Mouse (Mus musculus): ENCODE data around the gene Kcnt1. TPM values are rescaled to one million over a fixed set of nuclear protein-coding genes. Genes with fewer than 3 reads are reported as not detected.

The Kcnt1 gene
- total and polyA plus RNA-seq, 3 experiments: 0.04 TPM; not detected in 2

DNA sequence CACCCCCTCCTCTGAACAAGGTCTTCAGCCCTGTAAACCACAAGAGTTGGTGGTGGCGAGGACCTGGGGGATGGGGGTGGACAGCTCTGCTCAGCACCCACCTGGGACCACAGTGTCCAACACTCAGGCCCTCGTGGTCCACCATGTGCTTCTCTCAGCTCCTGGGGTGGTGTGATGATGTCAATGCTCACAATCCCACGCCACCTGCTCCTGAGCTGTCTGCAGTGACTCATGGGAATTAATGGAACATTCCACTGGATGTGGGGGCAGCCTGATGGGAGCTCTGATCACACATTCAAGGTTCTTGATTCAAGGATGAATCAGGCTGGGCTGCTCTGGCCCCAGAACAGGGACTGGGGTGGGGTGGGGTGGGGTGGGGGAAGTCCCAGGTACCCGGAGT, 21.4 kb upstream of the Kcnt1 start:
- Histone ChIP-seq H3K36me3 (replicated peaks in 1 of 2; ENCODE audit: control insufficient read depth in 1 of 2, insufficient read depth in 1 of 2, low read length in 1 of 2) (no peaks in the 10 kb centered on the region), H3K79me2 (replicated peaks; ENCODE audit: control insufficient read depth, extremely low read depth, insufficient read depth, poor library complexity, severe bottlenecking) (no peaks in the 10 kb centered on the region), H3K4me2 (ENCODE audit: insufficient read depth, low read depth, poor library complexity, severe bottlenecking) (no peak overlapping the region), H3K4me1 (ENCODE audit: control insufficient read depth in 1 of 2, insufficient read depth in 2 of 2) (peaks cover 6 to 16% of the 10 kb centered on the region in 2 experiments; a peak in 3 of 4 replicates), H3K4me3 (replicated peaks in 1 of 3; ENCODE audit: low read depth in 2 of 3, low read length in 2 of 3, poor library complexity in 1 of 3) (no peak overlapping the region), H3K27me3 (replicated peaks) (peaks cover 48% of the 10 kb centered on the region), H3K9me3 (replicated peaks; ENCODE audit: low read length) (no peaks in the 10 kb centered on the region), H3K27ac (ENCODE audit: insufficient read depth, low read depth) (no peak overlapping the region), H3K9ac (ENCODE audit: insufficient read depth, low read depth) (no peak overlapping the region)
- no peak for TF ChIP-seq JUN (IDR thresholded peaks at IDR 0.05; ENCODE audit: insufficient read depth, low read depth, low read length)
- TF ChIP-seq TCF12 (IDR thresholded peaks at IDR 0.05; ENCODE audit: low read depth, low read length): no peak
- no peak for TF ChIP-seq USF1 (IDR thresholded peaks at IDR 0.05; ENCODE audit: low read depth, low read length)
- TF ChIP-seq CHD2 (IDR thresholded peaks at IDR 0.05; ENCODE audit: low read length): no peak
- no peak for TF ChIP-seq RCOR1 (conservative IDR thresholded peaks at IDR 0.05; ENCODE audit: low read depth, low read length)
- no peak for TF ChIP-seq RAD21 (IDR thresholded peaks at IDR 0.05; ENCODE audit: low read depth, low read length)
- no peak for TF ChIP-seq BHLHE40 (IDR thresholded peaks at IDR 0.05; ENCODE audit: low read depth, low read length)
- TF ChIP-seq IRF4 (IDR thresholded peaks at IDR 0.05; ENCODE audit: low read depth, low read length): no peak
- no peak for TF ChIP-seq MXI1 (IDR thresholded peaks at IDR 0.05; ENCODE audit: low read depth, low read length)
- DNase-seq (ENCODE audit: extremely low read depth): no peak
- dilution Hi-C loops (cut with MboI; ENCODE audit: extremely low pct_ligation_motif_present, extremely low pct_unique_long_range_greater_than_20kb, low sequenced_read_pairs) (no loop called here), in situ Hi-C loops (cut with MboI; ENCODE audit: low pct_ligation_motif_present, low pct_unique_long_range_greater_than_20kb, low sequenced_read_pairs) (no loop called here)

DNA sequence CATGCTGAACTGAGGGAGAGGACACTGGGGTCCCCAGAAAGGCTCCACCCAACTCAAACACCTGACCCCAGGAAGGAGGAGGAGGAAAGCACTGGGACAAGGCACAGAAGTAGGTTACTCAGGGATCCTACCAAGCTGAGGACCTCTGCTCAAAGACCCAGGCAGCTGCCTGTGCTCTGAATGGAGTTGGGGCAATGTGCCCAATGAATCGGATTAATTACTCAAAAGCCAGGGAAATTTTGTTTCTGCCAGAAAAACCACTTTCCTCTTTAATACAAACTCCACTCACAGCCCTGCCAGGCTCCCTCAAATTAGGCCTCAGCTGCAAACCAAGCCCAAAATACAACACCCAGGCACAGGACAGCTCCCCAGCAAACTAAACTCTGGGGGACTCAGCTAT, 20.8 kb upstream of the Kcnt1 start:
- H3K27me3 ChIP-seq (replicated peaks): peaks cover 52% of the 10 kb centered on the region
- TF ChIP-seq JUND (conservative IDR thresholded peaks at IDR 0.05; ENCODE audit: low read depth, low read length) (no peak), CHD1 (IDR thresholded peaks at IDR 0.05; ENCODE audit: low read depth, low read length) (no peak), POLR2AphosphoS2 (IDR thresholded peaks at IDR 0.05; ENCODE audit: low read depth, low read length) (no peak), ETS1 (conservative IDR thresholded peaks at IDR 0.05; ENCODE audit: low read depth, low read length) (no peak), PAX5 (IDR thresholded peaks at IDR 0.05; ENCODE audit: low read length) (no peak), ZNF384 (IDR thresholded peaks at IDR 0.05; ENCODE audit: low read depth, low read length) (no peak), TBP (conservative IDR thresholded peaks at IDR 0.05; ENCODE audit: low read depth, low read length) (no peak), NELFE (IDR thresholded peaks at IDR 0.05; ENCODE audit: low read depth, low read length) (no peak), NRF1 (IDR thresholded peaks at IDR 0.05; ENCODE audit: low read depth, low read length) (no peak), MAZ (IDR thresholded peaks at IDR 0.05; ENCODE audit: low read depth, low read length) (no peak), GABPA (IDR thresholded peaks at IDR 0.05; ENCODE audit: insufficient replicate concordance, low read depth, low read length) (no peak), MAX (IDR thresholded peaks at IDR 0.05; ENCODE audit: low read length) (no peak), USF2 (conservative IDR thresholded peaks at IDR 0.05; ENCODE audit: low read depth, low read length) (no peak), MXI1 (IDR thresholded peaks at IDR 0.05; ENCODE audit: low read depth, low read length) (no peak), ZKSCAN1 (IDR thresholded peaks at IDR 0.05; ENCODE audit: borderline replicate concordance, low read depth, low read length) (no peak), CTCF (conservative IDR thresholded peaks at IDR 0.05 in 1 of 2, IDR thresholded peaks at IDR 0.05 in 1 of 2; ENCODE audit: low read depth in 2 of 2, low read length in 2 of 2) (no peak), UBTF (IDR thresholded peaks at IDR 0.05; ENCODE audit: low read depth, low read length) (no peak), E2F4 (IDR thresholded peaks at IDR 0.05; ENCODE audit: insufficient replicate concordance, low read depth, low read length) (no peak), HCFC1 (IDR thresholded peaks at IDR 0.05; ENCODE audit: low read depth, low read length) (no peak)
- H3K4me1 ChIP-seq (ENCODE audit: control insufficient read depth in 1 of 2, insufficient read depth in 2 of 2): peaks cover 6 to 16% of the 10 kb centered on the region in 2 experiments; a peak in 3 of 4 replicates
- H3K36me3 ChIP-seq (replicated peaks in 1 of 2; ENCODE audit: control insufficient read depth in 1 of 2, insufficient read depth in 1 of 2, low read length in 1 of 2): no peaks in the 10 kb centered on the region
- H3K4me3 ChIP-seq (replicated peaks in 1 of 3; ENCODE audit: low read depth in 2 of 3, low read length in 2 of 3, poor library complexity in 1 of 3): no peak overlapping the region
- dilution Hi-C loops (cut with MboI; ENCODE audit: extremely low pct_ligation_motif_present, extremely low pct_unique_long_range_greater_than_20kb, low sequenced_read_pairs) (no loop called here), in situ Hi-C loops (cut with MboI; ENCODE audit: low pct_ligation_motif_present, low pct_unique_long_range_greater_than_20kb, low sequenced_read_pairs) (no loop called here)
- H3K9me3 ChIP-seq (replicated peaks; ENCODE audit: low read length): no peaks in the 10 kb centered on the region
- H3K9ac ChIP-seq (ENCODE audit: insufficient read depth, low read depth): no peak overlapping the region
- no peak for DNase-seq (ENCODE audit: extremely low read depth)
- H3K79me2 ChIP-seq (replicated peaks; ENCODE audit: control insufficient read depth, extremely low read depth, insufficient read depth, poor library complexity, severe bottlenecking): no peaks in the 10 kb centered on the region
- no peak overlapping the region for H3K4me2 ChIP-seq (ENCODE audit: insufficient read depth, low read depth, poor library complexity, severe bottlenecking)
- H3K27ac ChIP-seq (ENCODE audit: insufficient read depth, low read depth): no peak overlapping the region

All from CH12.LX (cell line).